Mouse (Mus musculus) CD4-positive, CD25-positive, alpha-beta regulatory T cell, adult 9 weeks (primary cell): ENCODE data around the gene Olfr1101. TPM values are rescaled to one million over a fixed set of nuclear protein-coding genes. Genes with fewer than 3 reads are reported as not detected.

ENCODE experiments used
- polyA plus RNA-seq: library from polyadenylated mRNA; unstranded; fragments of 100-300 nt; shearing (Covaris generic); gene quantifications from one replicate; pipeline ENCODE4 v1.2.1, GENCODE M21; 2017

Gene Olfr1101
- not detected for polyA plus RNA-seq

GRCm38 (mm10) chr2:86991121-86991520 is at the start of gene Olfr1101:
Gene Olfr1101, minus strand, starts transcription at chr2:86991221.

GRCm38 (mm10) chr2:87036431-87036830 is 45.4 kb upstream of the Olfr1101 start, which contains the start of gene Olfr1105:
Gene Olfr1105, minus strand, starts transcription at chr2:87036531.

GRCm38 (mm10) chr2:87026980-87027379 is 36.0 kb upstream of the Olfr1101 start, which contains the start of gene Olfr1104:
Gene Olfr1104, minus strand, starts transcription at chr2:87027080.

GRCm38 (mm10) chr2:86998098-86998497 is 7.1 kb upstream of the Olfr1101 start, which contains the start of gene Olfr1102:
Gene Olfr1102, plus strand, starts transcription at chr2:86998398.

GRCm38 (mm10) chr2:86979854-86980253 is 11.2 kb downstream of the Olfr1101 start, which contains the start of gene Olfr1100:
Gene Olfr1100, minus strand, starts transcription at chr2:86979954.

GRCm38 (mm10) chr2:86960593-86960992 is 30.4 kb downstream of the Olfr1101 start, which contains the start of gene Olfr1099:
Gene Olfr1099, minus strand, starts transcription at chr2:86960693.

Other genes starting within 250 kb of the Olfr1101 start
- not detected for gene Olfr1090, start 232.2 kb downstream of the Olfr1101 start, polyA plus RNA-seq
- not detected for gene Olfr1093, start 208.7 kb downstream of the Olfr1101 start, polyA plus RNA-seq
- not detected for gene Olfr141, start 181.2 kb downstream of the Olfr1101 start, polyA plus RNA-seq
- not detected for gene Olfr1094, start 166.6 kb downstream of the Olfr1101 start, polyA plus RNA-seq
- not detected for gene Olfr1095, start 139.5 kb downstream of the Olfr1101 start, polyA plus RNA-seq
- not detected for gene Gm13723, start 116.4 kb downstream of the Olfr1101 start, polyA plus RNA-seq
- gene Olfr1097, start 99.0 kb downstream of the Olfr1101 start, polyA plus RNA-seq = not detected
- gene Olfr1098, start 66.7 kb downstream of the Olfr1101 start, polyA plus RNA-seq = not detected
- gene Olfr1099, start 30.5 kb downstream of the Olfr1101 start, polyA plus RNA-seq = not detected
- gene Olfr1100, start 11.3 kb downstream of the Olfr1101 start, polyA plus RNA-seq = not detected
- not detected for gene Olfr1102, start 7.2 kb upstream of the Olfr1101 start, polyA plus RNA-seq
- not detected for gene Olfr1104, start 35.9 kb upstream of the Olfr1101 start, polyA plus RNA-seq
- gene Olfr1105, start 45.3 kb upstream of the Olfr1101 start, polyA plus RNA-seq = not detected
- not detected for gene Olfr1106, start 61.1 kb upstream of the Olfr1101 start, polyA plus RNA-seq
- not detected for gene Olfr1107, start 84.6 kb upstream of the Olfr1101 start, polyA plus RNA-seq
- not detected for gene Olfr1109, start 104.8 kb upstream of the Olfr1101 start, polyA plus RNA-seq
- gene Olfr259, start 123.3 kb upstream of the Olfr1101 start, polyA plus RNA-seq = not detected
- gene Olfr1110, start 149.1 kb upstream of the Olfr1101 start, polyA plus RNA-seq = not detected
- gene Olfr1111, start 161.4 kb upstream of the Olfr1101 start, polyA plus RNA-seq = not detected
- gene Olfr1112, start 196.6 kb upstream of the Olfr1101 start, polyA plus RNA-seq = not detected
- gene Olfr1113, start 217.7 kb upstream of the Olfr1101 start, polyA plus RNA-seq = not detected